Mouse (Mus musculus) heart, postnatal 0 days (tissue): Measurements from ENCODE around the gene Zic1.

Source experiments
- CTCF ChIP-seq: IDR thresholded peaks from 2 replicates; pipeline ENCODE4 v1.5.1; 2016; ENCODE audit warnings: antibody characterized with exemption, control low read depth, low read depth
- EP300 ChIP-seq: IDR thresholded peaks from 2 replicates; pipeline ENCODE4 v1.6.1; 2016; ENCODE audit warnings: antibody characterized with exemption, low read depth

DNA sequence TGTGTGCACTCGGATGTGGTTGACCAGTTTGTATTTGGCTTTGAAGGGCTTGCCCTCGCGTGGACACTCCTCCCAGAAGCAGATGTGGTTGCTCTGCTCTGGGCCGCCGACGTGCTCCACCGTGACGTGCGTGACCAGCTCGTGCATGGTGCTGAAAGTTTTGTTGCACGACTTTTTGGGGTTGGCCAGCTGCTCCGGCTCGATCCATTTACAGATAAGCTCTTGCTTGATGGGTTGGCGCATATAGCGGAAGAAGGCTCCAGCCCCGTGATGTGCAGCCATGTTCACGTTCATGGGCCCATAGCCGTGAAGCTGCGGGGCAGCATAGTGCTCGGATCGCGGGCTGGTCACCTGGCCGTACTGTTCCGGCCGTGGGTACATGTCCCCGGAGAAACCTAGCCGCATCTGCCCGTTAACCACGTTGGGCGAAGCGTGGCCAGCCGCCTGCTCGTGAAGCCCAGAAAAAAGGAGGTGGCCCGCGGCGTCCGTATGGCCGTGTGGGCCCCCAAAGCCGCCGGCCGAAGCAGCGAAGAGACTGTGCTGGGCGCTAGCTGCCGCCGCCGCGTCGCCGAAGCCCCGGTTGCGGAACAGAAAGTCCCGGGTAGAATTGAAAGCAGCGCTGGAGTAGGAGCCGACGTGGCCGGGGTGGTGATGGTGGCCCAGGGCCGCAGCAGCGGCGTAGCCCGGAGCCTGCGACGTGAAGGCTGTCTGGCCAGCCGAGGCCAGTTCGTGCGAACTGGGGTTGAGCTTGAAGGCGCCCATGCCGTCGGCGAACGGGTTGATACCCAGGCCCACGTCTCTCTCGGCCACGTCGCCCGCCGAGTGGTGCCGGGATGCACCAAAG is 1.3 kb downstream of the Zic1 start:
- TF ChIP-seq CTCF, result no peak
- no peak for TF ChIP-seq EP300
